Mouse (Mus musculus) hindbrain, postnatal 0 days (tissue): ENCODE data around the gene Popdc3. TPM values are rescaled to one million over a fixed set of nuclear protein-coding genes. Genes with fewer than 3 reads are reported as not detected.
"Not testable (repeated sequence)": the region's sequence is repeated elsewhere in the genome, so short reads cannot be mapped to it uniquely, and the experiment has no call there.

Source experiments
- ATAC-seq: fragments of 200-750 bp; cut with Nextera tagmentation; 2 replicates; pipeline ENCODE4 v1.8.0; 2017; ENCODE audit warnings: mild to moderate bottlenecking, moderate TSS enrichment, moderate library complexity
- DNase-seq: peaks from one replicate; pipeline ENCODE4 v3.0.0-alpha.2; 2015; ENCODE audit warnings: low spot score
- H3K27ac ChIP-seq: fragments of 300-500 bp; sonication (generic); 2 replicates; pipeline ENCODE4 v1.5.1; 2014; ENCODE audit warnings: mild to moderate bottlenecking
- H3K27me3 ChIP-seq: fragments of 300-500 bp; sonication (generic); 2 replicates; pipeline ENCODE4 v1.6.1; 2014; ENCODE audit warnings: low read length, mixed read lengths; ENCODE audit not compliant: insufficient read depth
- H3K36me3 ChIP-seq: fragments of 300-500 bp; sonication (generic); 2 replicates; pipeline ENCODE4 v1.6.1; 2014; ENCODE audit warnings: low read length, mixed read lengths; ENCODE audit not compliant: insufficient read depth
- H3K4me1 ChIP-seq: fragments of 300-500 bp; sonication (generic); 2 replicates; pipeline ENCODE4 v1.6.1; 2014; ENCODE audit warnings: antibody characterized with exemption, low read length, mixed read lengths; ENCODE audit not compliant: insufficient read depth
- H3K4me2 ChIP-seq: fragments of 300-500 bp; sonication (generic); 2 replicates; pipeline ENCODE4 v1.6.1; 2014; ENCODE audit warnings: low read depth, mild to moderate bottlenecking, low read length, moderate library complexity, mixed read lengths
- H3K4me3 ChIP-seq: fragments of 300-500 bp; sonication (generic); 2 replicates; pipeline ENCODE4 v1.5.1; 2014; ENCODE audit warnings: low read length
- H3K9ac ChIP-seq: fragments of 300-500 bp; sonication (generic); replicated peaks from 2 replicates; pipeline ENCODE4 v1.6.1; 2014; ENCODE audit warnings: mild to moderate bottlenecking, low read length, moderate library complexity, mixed read lengths
- H3K9me3 ChIP-seq: fragments of 300-500 bp; sonication (generic); 2 replicates; pipeline ENCODE4 v1.6.1; 2016; ENCODE audit warnings: low read length, mixed read lengths
- CTCF ChIP-seq: IDR thresholded peaks from 2 replicates; pipeline ENCODE4 v1.5.1; 2016; ENCODE audit warnings: antibody characterized with exemption, control low read depth, low read depth
- WGBS: fragments of 180-500 bp; shearing (Covaris S2); extraction: QIAGEN DNeasy Blood & Tissue Kit; methylation state at CpG from one replicate; pipeline ENCODE4 v1.1.7; 2014; 5-methylcytosine and 5-hydroxymethylcytosine counted together
- polyA plus RNA-seq: library from polyadenylated mRNA; unstranded; fragments of >200 nt; fragmentation: Nextera tagmentation; extraction: Ambion mirVana; gene quantifications from 2 replicates; pipeline ENCODE4 v1.2.1, GENCODE M21; 2015
- total RNA-seq: library from RNA; depleted of rRNA; stranded (reverse); fragments of >200 nt; gene quantifications from 2 replicates; pipeline ENCODE4 v1.2.3, GENCODE M21; 2014

Gene Popdc3
- total and polyA plus RNA-seq, 2 experiments from 2014 or later = 2.0 to 2.7 TPM

GRCm38 (mm10) chr10:45288351-45288750 lies 110.5 kb downstream of the Popdc3 start:
- 60% methylated on average over 7 of the region's 7 CpGs for WGBS
- no peak for DNase-seq
- H3K4me3 ChIP-seq = no peak overlapping the region

GRCm38 (mm10) chr10:45289218-45290105 lies 111.6 kb downstream of the Popdc3 start:
- Histone ChIP-seq H3K4me2 (peak overlapping the region; percentile 96), H3K4me3 (peak overlapping the region; percentile 71), H3K9ac (peak overlapping the region; percentile 58), H3K4me1 (peaks cover 6% of the 10 kb centered on the region; the same call in 1 of the 2 replicates), H3K27me3 (no peaks in the 10 kb centered on the region), H3K9me3 (no peaks in the 10 kb centered on the region), H3K36me3 (no peaks in the 10 kb centered on the region), H3K27ac (no peak overlapping the region)
- ATAC-seq (peak; percentile 82), DNase-seq (peak; percentile 51)
- 1% methylated on average over 71 of the region's 71 CpGs for WGBS
- TF ChIP-seq CTCF = no peak

More at GRCm38 (mm10) chr10:45288351-45288750, 110.5 kb downstream of the Popdc3 start:
- Histone ChIP-seq H3K27ac (no peak overlapping the region), H3K27me3 (no peaks in the 10 kb centered on the region), H3K36me3 (no peaks in the 10 kb centered on the region), H3K4me2 (0 out of 2 replicates have a peak overlapping the region, but pooled peaks have one; percentile 96), H3K4me1 (peaks cover 6% of the 10 kb centered on the region; the same call in 1 of the 2 replicates), H3K9me3 (no peaks in the 10 kb centered on the region), H3K9ac (no peak overlapping the region)
- ATAC-seq = no peak
- no peak for TF ChIP-seq CTCF

GRCm38 (mm10) chr10:45290618-45291017 lies 112.7 kb downstream of the Popdc3 start:
- H3K27me3 ChIP-seq = no peaks in the 10 kb centered on the region
- no peaks in the 10 kb centered on the region for H3K36me3 ChIP-seq
- no peak overlapping the region for H3K4me3 ChIP-seq
- peaks cover 6% of the 10 kb centered on the region; the same call in 1 of the 2 replicates for H3K4me1 ChIP-seq
- ATAC-seq = no peak
- no peak overlapping the region for H3K4me2 ChIP-seq
- H3K9ac ChIP-seq = no peak overlapping the region
- 53% methylated on average over 5 of the region's 5 CpGs for WGBS
- TF ChIP-seq CTCF = no peak
- no peaks in the 10 kb centered on the region for H3K9me3 ChIP-seq
- no peak overlapping the region for H3K27ac ChIP-seq
- no peak for DNase-seq

- H3K4me2 ChIP-seq, H3K27me3 ChIP-seq, H3K27ac ChIP-seq, H3K9me3 ChIP-seq, H3K4me3 ChIP-seq, ATAC-seq, H3K9ac ChIP-seq, DNase-seq, H3K4me1 ChIP-seq, H3K36me3 ChIP-seq: not testable (repeated sequence)
- WGBS = 82% methylated on average over 4 of the region's 4 CpGs
Observed at GRCm38 (mm10) chr10:45292159-45292558, 114.3 kb downstream of the Popdc3 start.

GRCm38 (mm10) chr10:45295093-45295492 lies 117.2 kb downstream of the Popdc3 start:
- DNase-seq (no peak), ATAC-seq (no peak)
- WGBS = 77% methylated on average over 5 of the region's 5 CpGs
- no peaks in the 10 kb centered on the region for H3K4me1 ChIP-seq
- no peak overlapping the region for H3K4me3 ChIP-seq
- no peaks in the 10 kb centered on the region for H3K27me3 ChIP-seq
- H3K36me3 ChIP-seq = no peaks in the 10 kb centered on the region
- no peaks in the 10 kb centered on the region for H3K9me3 ChIP-seq
- no peak overlapping the region for H3K4me2 ChIP-seq
- TF ChIP-seq CTCF = no peak
- no peak overlapping the region for H3K27ac ChIP-seq
- no peak overlapping the region for H3K9ac ChIP-seq

- Histone ChIP-seq H3K9ac (no peak overlapping the region), H3K27me3 (no peaks in the 10 kb centered on the region), H3K4me3 (no peak overlapping the region), H3K27ac (no peak overlapping the region), H3K9me3 (no peaks in the 10 kb centered on the region), H3K36me3 (no peaks in the 10 kb centered on the region), H3K4me2 (no peak overlapping the region), H3K4me1 (no peaks in the 10 kb centered on the region)
- ATAC-seq = peak; percentile 43; the same call in 1 of the 2 replicates
- TF ChIP-seq CTCF = no peak
- whole genome bisulfite sequencing = 45% methylated on average over 6 of the region's 6 CpGs
- DNase-seq = peak; percentile 31
Observed at GRCm38 (mm10) chr10:45298503-45298902, 120.6 kb downstream of the Popdc3 start.

- Histone ChIP-seq H3K4me3 (no peak overlapping the region), H3K4me1 (no peaks in the 10 kb centered on the region), H3K27ac (no peak overlapping the region), H3K36me3 (no peaks in the 10 kb centered on the region), H3K9ac (no peak overlapping the region), H3K4me2 (no peak overlapping the region), H3K27me3 (no peaks in the 10 kb centered on the region), H3K9me3 (no peaks in the 10 kb centered on the region)
- DNase-seq (no peak), ATAC-seq (no peak)
- no peak for TF ChIP-seq CTCF
- WGBS = 89% methylated on average over 4 of the region's 4 CpGs
Observed at GRCm38 (mm10) chr10:45299509-45299908, 121.6 kb downstream of the Popdc3 start.
